In genomic region chr3:22073916-22074315, GRCm38 (mm10) we compare ENCODE assay signal across 19 mouse cellular contexts. TPM values are rescaled to one million over a fixed set of nuclear protein-coding genes. Genes with fewer than 3 reads are reported as not detected.
A peak's percentile ranks its signal among the peaks of the same experiment; 100 is the strongest.
DNase-seq lines count a peak whose midpoint lies in the region; ATAC-seq and TF ChIP-seq lines count a peak whose summit lies in the region.
"Had no signal": no experiment of that assay in that cellular context is flagged by ENCODE, and none has a peak within 500 bp of the region (broad histone marks: within the 10 kb centered on the region; RNA-seq: fewer than 3 reads in every experiment).

No protein-coding gene starts in this region.

- TF ChIP-seq CTCF in layer of hippocampus, adult 2 months (conservative IDR thresholded peaks at IDR 0.05): no peak

- peak; percentile 15 to 28 for DNase-seq in cerebellum, postnatal 10 days
- no peak for DNase-seq in cerebellum, postnatal 25 days
- no peak for DNase-seq in hindbrain, embryonic 11.5 days (ENCODE audit: low spot score)
- DNase-seq in neural tube, embryonic 10.5 days (ENCODE audit: extremely low spot score, low spot score): no peak
- no peak for DNase-seq in layer of hippocampus, adult 2 months (ENCODE audit: low spot score in 2 of 2)
- DNase-seq: adrenal gland, adult 2 months; gastrocnemius, postnatal 14 days; heart, adult 2 months; heart, postnatal 4 days; liver, embryonic 13.5 days; thymus, postnatal 25 days had no signal

- H3K4me3 ChIP-seq in hindbrain, embryonic 15.5 days: no peak overlapping the region
- no peak overlapping the region for H3K4me3 ChIP-seq in hindbrain, embryonic 11.5 days (ENCODE audit: low read depth, low read length)
- H3K4me3 ChIP-seq in neural tube, embryonic 13.5 days: no peak overlapping the region
- no peak overlapping the region for H3K4me3 ChIP-seq in layer of hippocampus, adult 2 months

- ATAC-seq in hindbrain, embryonic 15.5 days (ENCODE audit: low FRiP score, low read depth): no peak
- no peak for ATAC-seq in hindbrain, embryonic 11.5 days (ENCODE audit: low FRiP score)
- ATAC-seq in neural tube, embryonic 13.5 days (ENCODE audit: low read depth): no peak
- ATAC-seq: CD4-positive, CD25-positive, alpha-beta regulatory T cell, adult 4 months; forebrain, embryonic 13.5 days; intestine, embryonic 16.5 days had no signal

- H3K27me3 ChIP-seq in hindbrain, embryonic 15.5 days: no peaks in the 10 kb centered on the region
- H3K27me3 ChIP-seq in hindbrain, embryonic 11.5 days (ENCODE audit: control insufficient read depth, insufficient read depth, low read length): no peaks in the 10 kb centered on the region
- H3K27me3 ChIP-seq in neural tube, embryonic 13.5 days: no peaks in the 10 kb centered on the region
- H3K27me3 ChIP-seq: forebrain, embryonic 13.5 days; heart, embryonic 15.5 days; kidney, embryonic 15.5 days; limb, embryonic 12.5 days; liver, embryonic 13.5 days had no signal

- 63% methylated on average over 1 of the region's 1 CpGs for WGBS in hindbrain, embryonic 15.5 days
- WGBS in hindbrain, embryonic 11.5 days: 60% methylated on average over 1 of the region's 1 CpGs
- WGBS in neural tube, embryonic 13.5 days: 47% methylated on average over 1 of the region's 1 CpGs

- H3K9me3 ChIP-seq in hindbrain, embryonic 15.5 days: no peaks in the 10 kb centered on the region
- no peaks in the 10 kb centered on the region for H3K9me3 ChIP-seq in hindbrain, embryonic 11.5 days (ENCODE audit: control insufficient read depth, low read length)
- H3K9me3 ChIP-seq in neural tube, embryonic 13.5 days: no peaks in the 10 kb centered on the region
- H3K9me3 ChIP-seq: forebrain, embryonic 13.5 days; heart, embryonic 15.5 days; kidney, embryonic 15.5 days; limb, embryonic 12.5 days; liver, embryonic 13.5 days had no signal

- peaks cover 30% of the 10 kb centered on the region for H3K4me1 ChIP-seq in hindbrain, embryonic 15.5 days (replicated peaks)
- H3K4me1 ChIP-seq in hindbrain, embryonic 11.5 days (replicated peaks; ENCODE audit: control insufficient read depth, insufficient read depth, low read length): no peaks in the 10 kb centered on the region; the same call in 1 of the 2 replicates
- H3K4me1 ChIP-seq in neural tube, embryonic 13.5 days (replicated peaks): peaks cover 33% of the 10 kb centered on the region

- peak overlapping the region; percentile 56 for H3K4me2 ChIP-seq in hindbrain, embryonic 15.5 days
- no peak overlapping the region for H3K4me2 ChIP-seq in hindbrain, embryonic 11.5 days (replicated peaks; ENCODE audit: low read depth, low read length)
- H3K4me2 ChIP-seq in neural tube, embryonic 13.5 days: peak overlapping the region; percentile 72

- H3K9ac ChIP-seq in hindbrain, embryonic 15.5 days: no peak overlapping the region
- no peak overlapping the region for H3K9ac ChIP-seq in hindbrain, embryonic 11.5 days (ENCODE audit: low read depth, low read length)
- no peak overlapping the region for H3K9ac ChIP-seq in neural tube, embryonic 13.5 days
- H3K9ac ChIP-seq: forebrain, embryonic 13.5 days; heart, embryonic 15.5 days; kidney, embryonic 15.5 days; limb, embryonic 12.5 days; liver, embryonic 13.5 days had no signal

- no peak overlapping the region for H3K27ac ChIP-seq in hindbrain, embryonic 15.5 days (replicated peaks)
- H3K27ac ChIP-seq in hindbrain, embryonic 11.5 days (ENCODE audit: low read depth, low read length): no peak overlapping the region
- H3K27ac ChIP-seq in neural tube, embryonic 13.5 days (replicated peaks): no peak overlapping the region
- no peak overlapping the region for H3K27ac ChIP-seq in layer of hippocampus, adult 2 months
- H3K27ac ChIP-seq: forebrain, embryonic 13.5 days; kidney, embryonic 15.5 days; limb, embryonic 12.5 days; liver, embryonic 13.5 days had no signal

- H3K36me3 ChIP-seq in hindbrain, embryonic 15.5 days: no peaks in the 10 kb centered on the region
- no peaks in the 10 kb centered on the region for H3K36me3 ChIP-seq in hindbrain, embryonic 11.5 days (ENCODE audit: control insufficient read depth, insufficient read depth, low read length)
- no peaks in the 10 kb centered on the region for H3K36me3 ChIP-seq in neural tube, embryonic 13.5 days
- H3K36me3 ChIP-seq: heart, embryonic 15.5 days; kidney, embryonic 15.5 days; liver, embryonic 13.5 days had no signal

RNA-seq across cellular contexts. Expression of gene Tbl1xr1, which starts 2.5 kb away (rescaled TPM):
- polyA plus RNA-seq in hindbrain, embryonic 15.5 days (2015; fragmentation: Nextera tagmentation; extraction: Ambion mirVana): 15.7 and 19.4 TPM in 2 replicates
- polyA plus RNA-seq in hindbrain, embryonic 11.5 days (2014; fragmentation: Nextera tagmentation; extraction: Ambion mirVana): 24.1 and 35.8 TPM in 2 replicates
- polyA plus RNA-seq in neural tube, embryonic 13.5 days (2015; fragmentation: Nextera tagmentation; extraction: Ambion mirVana): 20.7 and 20.8 TPM in 2 replicates
- 100 to 1,000 TPM; 154 to 161 TPM for total RNA-seq in layer of hippocampus, adult 2 months (2021)

Comparison
In these comparisons a context has a peak if more than half of its experiments do, and no peak if none do; other contexts are left out.
1. DNase-seq: peak in cerebellum, postnatal 10 days (2 of 2); none in cerebellum, postnatal 25 days (0 of 2), hindbrain, embryonic 11.5 days (single experiment), neural tube, embryonic 10.5 days (single experiment) and layer of hippocampus, adult 2 months (0 of 2).